Mouse (Mus musculus): Measurements from ENCODE around the gene Kdm6b. TPM values are rescaled to one million over a fixed set of nuclear protein-coding genes. Genes with fewer than 3 reads are reported as not detected.

The Kdm6b gene
- polyA plus RNA-seq, 1 experiment from 2014 or later: 31.7 TPM

DNA sequence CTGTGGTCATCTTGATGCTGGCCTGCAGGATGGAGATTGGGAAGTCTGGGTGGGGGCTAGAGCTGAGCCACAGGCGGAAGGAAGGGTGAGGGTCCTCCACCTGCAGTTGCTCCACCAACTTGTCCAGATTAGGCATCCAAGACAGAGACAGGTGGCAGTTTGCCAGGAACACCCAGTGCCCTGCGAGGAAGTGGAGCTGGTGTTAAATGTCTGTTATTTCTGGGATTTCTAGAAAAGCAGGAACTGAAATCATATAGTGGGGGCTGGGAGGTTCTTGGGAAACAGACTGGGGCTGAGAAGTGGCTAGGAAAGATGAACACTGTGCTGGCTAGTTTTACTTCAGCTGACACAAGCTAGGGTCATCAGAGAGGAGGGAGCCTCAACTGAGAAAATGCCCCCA, 15.8 kb upstream of the Kdm6b start:
- no peak for DNase-seq (ENCODE audit: extremely low spot score, low spot score)
- Histone ChIP-seq H3K27ac (no peak overlapping the region), H3K27me3 (ENCODE audit: poor library complexity, severe bottlenecking) (peaks cover 6% of the 10 kb centered on the region; the same call in 1 of the 2 replicates), H3K36me3 (replicated peaks) (no peaks in the 10 kb centered on the region), H3K4me1 (peaks cover 16% of the 10 kb centered on the region), H3K4me3 (no peak overlapping the region), H3K9me3 (no peaks in the 10 kb centered on the region)
- WGBS: 76% methylated on average over 2 of the region's 2 CpGs

DNA sequence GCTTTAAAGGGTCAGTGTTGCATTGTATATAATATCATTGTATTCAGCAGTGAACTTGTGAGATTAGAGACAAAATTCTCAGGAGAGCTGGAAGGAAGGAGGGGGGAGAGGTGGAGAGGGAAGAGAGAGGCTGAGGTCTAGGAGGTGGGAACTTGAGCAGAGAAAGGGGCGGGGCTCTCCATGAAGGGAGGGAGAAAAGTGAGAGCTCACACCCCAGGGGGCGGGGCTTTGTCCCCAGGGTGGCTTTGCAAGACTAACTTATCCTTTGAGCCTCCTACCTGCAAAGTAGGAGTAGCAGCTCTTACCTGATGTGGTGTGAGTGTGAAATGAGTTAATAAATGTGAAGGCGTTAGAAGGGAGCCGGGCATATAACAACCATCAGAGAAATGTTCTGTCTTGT, 15.3 kb upstream of the Kdm6b start:
- H3K4me3 ChIP-seq: no peak overlapping the region
- WGBS: 25% methylated on average over 4 of the region's 4 CpGs
- H3K27me3 ChIP-seq (ENCODE audit: poor library complexity, severe bottlenecking): peaks cover 12% of the 10 kb centered on the region
- no peaks in the 10 kb centered on the region for H3K36me3 ChIP-seq (replicated peaks)
- peaks cover 16% of the 10 kb centered on the region for H3K4me1 ChIP-seq
- no peak overlapping the region for H3K27ac ChIP-seq
- no peak for DNase-seq (ENCODE audit: extremely low spot score, low spot score)
- no peaks in the 10 kb centered on the region for H3K9me3 ChIP-seq

DNA sequence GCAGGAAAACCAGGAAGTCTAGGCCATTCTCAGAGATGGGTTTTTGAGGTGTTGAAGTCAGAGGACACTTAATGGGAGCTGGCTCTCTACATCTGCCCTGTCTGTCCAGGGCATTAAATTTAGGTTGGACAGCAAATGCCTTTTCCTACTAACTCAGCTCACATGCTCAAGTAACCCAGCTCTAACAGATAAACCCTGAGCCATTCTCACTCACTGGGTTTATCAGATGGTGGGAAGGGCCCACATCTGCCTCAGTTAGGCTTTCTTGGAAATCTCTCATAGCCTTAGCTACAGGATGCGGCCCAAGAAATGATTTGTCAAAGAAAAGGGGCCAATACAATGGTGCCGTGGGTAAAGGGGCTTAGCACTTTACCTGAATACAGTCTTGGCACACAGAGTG, 12.8 kb upstream of the Kdm6b start:
- DNase-seq (ENCODE audit: extremely low spot score, low spot score): no peak
- 81% methylated on average over 2 of the region's 2 CpGs for WGBS

DNA sequence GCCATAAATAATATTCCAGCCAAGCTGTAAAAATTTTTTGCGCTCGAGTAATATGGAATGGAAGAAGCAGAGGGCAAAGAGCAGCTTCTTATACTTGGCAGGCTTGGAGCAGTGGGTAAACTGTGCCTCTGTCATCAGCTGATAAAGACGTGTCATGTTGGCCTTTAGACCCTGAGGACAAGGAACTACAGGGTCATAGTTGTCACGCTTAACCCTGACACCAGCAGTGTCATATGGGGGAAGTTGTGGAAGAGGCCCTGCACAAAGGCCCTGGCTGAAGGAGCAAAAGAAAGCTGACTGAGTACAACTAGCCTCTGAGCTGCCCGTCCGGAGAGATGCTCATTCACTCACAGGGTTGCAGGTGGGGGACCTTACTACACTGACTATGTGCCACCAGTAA, 10.4 kb upstream of the Kdm6b start:
- Histone ChIP-seq H3K36me3 (replicated peaks) (no peaks in the 10 kb centered on the region), H3K27me3 (ENCODE audit: poor library complexity, severe bottlenecking) (peaks cover 44% of the 10 kb centered on the region), H3K4me1 (peaks cover 35% of the 10 kb centered on the region), H3K27ac (no peak overlapping the region), H3K9me3 (no peaks in the 10 kb centered on the region), H3K4me3 (no peak overlapping the region)
- DNase-seq (ENCODE audit: extremely low spot score, low spot score): no peak
- 84% methylated on average over 6 of the region's 6 CpGs for whole genome bisulfite sequencing

More for the DNA sequence above, 12.8 kb upstream of the Kdm6b start:
- Histone ChIP-seq H3K4me3 (no peak overlapping the region), H3K27ac (no peak overlapping the region), H3K4me1 (peaks cover 15% of the 10 kb centered on the region), H3K27me3 (ENCODE audit: poor library complexity, severe bottlenecking) (peaks cover 37% of the 10 kb centered on the region), H3K36me3 (replicated peaks) (no peaks in the 10 kb centered on the region), H3K9me3 (no peaks in the 10 kb centered on the region)

DNA sequence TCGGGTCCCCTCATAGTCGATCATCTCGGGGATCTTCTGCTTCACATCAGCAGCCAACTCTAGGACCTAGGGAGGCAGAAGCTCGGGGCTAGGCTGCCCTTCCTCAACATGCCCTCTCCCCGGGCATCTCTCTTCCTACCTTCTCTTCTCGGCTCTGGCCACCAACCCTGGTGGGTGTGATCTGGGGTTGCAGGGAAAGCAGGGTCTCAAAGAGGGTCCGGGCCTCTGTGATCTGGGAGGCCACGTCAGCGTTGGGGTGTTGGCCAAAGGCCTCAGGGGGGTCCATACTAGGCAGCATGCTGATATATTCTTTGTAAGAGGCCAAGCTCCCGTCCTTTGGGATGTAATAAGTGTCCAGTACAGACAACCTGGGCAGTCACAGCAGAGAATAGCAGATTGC, 9.4 kb upstream of the Kdm6b start:
- peaks cover 40% of the 10 kb centered on the region for H3K4me1 ChIP-seq
- H3K27me3 ChIP-seq (ENCODE audit: poor library complexity, severe bottlenecking): peaks cover 44% of the 10 kb centered on the region
- no peaks in the 10 kb centered on the region for H3K9me3 ChIP-seq
- 88% methylated on average over 10 of the region's 10 CpGs for WGBS
- no peak overlapping the region for H3K27ac ChIP-seq
- DNase-seq (ENCODE audit: extremely low spot score, low spot score): no peak
- H3K36me3 ChIP-seq (replicated peaks): no peaks in the 10 kb centered on the region
- no peak overlapping the region for H3K4me3 ChIP-seq

DNA sequence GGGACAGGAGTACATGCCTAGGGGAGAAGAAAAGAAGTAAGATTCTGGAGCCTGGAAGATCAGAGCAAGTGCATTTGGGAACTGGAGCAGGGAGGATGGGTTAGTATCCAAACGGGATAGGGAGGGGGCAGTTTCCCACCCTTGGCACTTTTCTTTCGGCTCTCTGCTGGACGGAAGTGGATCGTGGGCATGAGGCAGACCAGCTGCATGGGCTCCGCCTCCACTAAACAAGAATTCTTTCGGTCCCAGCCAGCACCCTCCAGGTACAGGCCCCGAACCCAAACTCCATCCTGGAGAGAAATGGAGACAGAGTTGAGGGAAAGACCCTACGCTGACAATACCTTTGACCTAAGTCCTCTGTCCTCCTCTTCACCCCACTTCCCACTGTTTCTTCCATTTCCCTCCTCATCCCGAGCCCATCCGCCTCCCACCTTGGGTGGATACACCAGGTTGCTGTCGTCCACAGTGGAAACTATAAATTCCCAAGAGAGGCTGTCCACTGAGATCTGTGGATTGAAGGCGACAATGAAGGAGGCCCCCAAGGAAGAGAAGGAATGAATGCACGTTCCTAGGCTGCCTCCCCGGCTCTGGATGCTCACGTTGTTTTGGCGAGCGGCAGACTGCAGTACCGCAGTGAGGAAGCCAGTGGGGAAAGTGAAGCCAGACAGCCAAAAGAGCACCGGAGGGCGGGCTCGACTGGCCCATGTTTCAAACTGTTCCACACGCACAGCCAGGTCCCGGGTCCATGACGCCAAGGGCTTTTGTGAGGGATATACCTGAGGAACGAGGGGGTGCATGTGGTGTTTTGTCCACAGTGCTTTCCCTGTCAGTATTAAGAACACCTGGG, 7.9 kb upstream of the Kdm6b start:
- Histone ChIP-seq H3K27me3 (ENCODE audit: poor library complexity, severe bottlenecking) (peaks cover 44% of the 10 kb centered on the region), H3K4me3 (peak overlapping the region; percentile 79), H3K27ac (no peak overlapping the region), H3K9me3 (no peaks in the 10 kb centered on the region), H3K4me1 (peaks cover 55% of the 10 kb centered on the region), H3K36me3 (replicated peaks) (no peaks in the 10 kb centered on the region)
- DNase-seq (ENCODE audit: extremely low spot score, low spot score): no peak
- WGBS: 7% methylated on average over 25 of the region's 25 CpGs

DNA sequence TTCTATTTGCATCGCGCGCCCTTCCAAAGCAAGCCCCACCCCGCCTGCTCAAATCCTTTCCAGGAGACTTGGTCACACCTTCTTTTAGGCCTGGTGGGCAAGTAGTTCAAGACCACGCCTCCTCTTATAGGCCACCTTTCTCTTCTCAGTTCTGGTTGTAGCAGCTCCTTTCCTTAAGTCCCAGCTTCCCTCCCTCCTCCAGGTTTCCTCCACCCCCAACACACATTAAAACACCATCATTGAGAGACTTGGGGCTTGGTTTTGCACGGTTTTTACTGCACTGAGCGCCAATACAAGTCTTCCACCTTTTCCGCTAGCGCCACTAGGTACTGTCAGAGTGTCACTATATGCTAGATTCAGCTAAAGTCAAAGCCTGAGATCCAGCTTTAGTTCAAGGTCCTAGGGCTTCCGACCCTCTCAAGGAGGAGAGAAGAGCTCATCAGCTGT, 7.1 kb upstream of the Kdm6b start:
- Histone ChIP-seq H3K4me3 (peak overlapping the region; percentile 79), H3K27me3 (ENCODE audit: poor library complexity, severe bottlenecking) (peaks cover 44% of the 10 kb centered on the region), H3K4me1 (peaks cover 63% of the 10 kb centered on the region), H3K36me3 (replicated peaks) (no peaks in the 10 kb centered on the region), H3K27ac (peak overlapping the region; percentile 99; the same call in 1 of the 2 replicates), H3K9me3 (no peaks in the 10 kb centered on the region)
- WGBS: 3% methylated on average over 10 of the region's 10 CpGs
- no peak for DNase-seq (ENCODE audit: extremely low spot score, low spot score)

DNA sequence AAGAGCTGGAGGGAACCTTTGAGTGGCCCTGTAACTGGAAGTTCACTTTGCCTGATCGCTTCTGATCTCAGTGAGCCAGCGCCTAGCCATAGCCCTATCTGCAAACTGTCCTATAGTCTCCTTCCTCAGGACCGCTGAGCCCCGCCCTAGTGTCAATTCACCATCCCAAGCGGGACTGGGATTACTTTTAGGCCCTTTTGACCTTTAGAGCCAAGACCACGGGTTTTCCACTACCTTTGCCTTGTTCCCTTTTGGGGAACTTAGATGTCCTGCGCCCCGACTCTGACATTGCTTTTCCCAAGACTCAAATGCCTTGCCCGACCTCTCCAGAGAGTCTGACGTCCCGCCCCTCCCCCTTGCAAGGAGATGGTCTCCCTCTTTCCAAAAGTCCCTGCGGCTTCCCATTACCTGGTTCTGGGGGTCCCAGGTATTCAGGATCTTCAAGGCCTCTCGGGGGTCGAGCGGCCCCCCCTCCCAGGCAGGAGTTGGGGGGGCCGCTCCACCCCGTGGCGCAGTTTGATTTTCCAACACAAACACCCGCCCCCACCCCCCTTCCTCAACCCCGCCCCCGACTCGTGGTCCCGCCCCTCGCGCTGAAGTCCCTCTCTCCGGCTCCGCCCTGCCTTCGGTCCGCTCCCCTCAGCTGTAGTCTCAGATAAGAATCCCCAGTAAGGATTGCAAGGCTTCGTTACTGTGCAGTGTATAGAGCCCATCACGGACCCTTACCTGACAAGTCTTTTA, 6.5 kb upstream of the Kdm6b start:
- H3K36me3 ChIP-seq (replicated peaks): no peaks in the 10 kb centered on the region
- under 1% methylated on average over 30 of the region's 31 CpGs for WGBS
- DNase-seq (ENCODE audit: extremely low spot score, low spot score): peak; percentile 70
- H3K9me3 ChIP-seq: no peaks in the 10 kb centered on the region
- peaks cover 44% of the 10 kb centered on the region for H3K27me3 ChIP-seq (ENCODE audit: poor library complexity, severe bottlenecking)
- H3K27ac ChIP-seq: peak overlapping the region; percentile 99
- H3K4me1 ChIP-seq: peaks cover 69% of the 10 kb centered on the region
- peak overlapping the region; percentile 79 for H3K4me3 ChIP-seq

DNA sequence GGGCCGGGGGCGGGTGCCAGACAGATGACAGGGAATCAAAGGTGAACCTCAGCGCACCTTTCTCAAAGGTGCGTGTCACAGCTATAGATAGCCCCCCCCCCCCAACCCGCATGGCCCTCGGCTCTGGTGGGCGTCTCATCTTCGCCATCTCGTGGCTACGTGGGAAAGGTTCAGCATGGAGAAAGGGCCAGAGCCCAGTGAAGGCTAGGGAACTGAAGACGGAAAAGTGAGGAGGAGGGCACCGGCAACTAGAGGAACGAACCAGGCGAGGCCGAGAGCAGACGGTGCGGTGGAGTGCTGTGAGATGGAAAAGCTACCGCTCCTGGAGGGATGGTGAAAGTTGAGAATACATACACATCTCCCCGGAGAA, 6.0 kb upstream of the Kdm6b start:
- peaks cover 75% of the 10 kb centered on the region for H3K4me1 ChIP-seq
- under 1% methylated on average over 19 of the region's 19 CpGs for WGBS

DNA sequence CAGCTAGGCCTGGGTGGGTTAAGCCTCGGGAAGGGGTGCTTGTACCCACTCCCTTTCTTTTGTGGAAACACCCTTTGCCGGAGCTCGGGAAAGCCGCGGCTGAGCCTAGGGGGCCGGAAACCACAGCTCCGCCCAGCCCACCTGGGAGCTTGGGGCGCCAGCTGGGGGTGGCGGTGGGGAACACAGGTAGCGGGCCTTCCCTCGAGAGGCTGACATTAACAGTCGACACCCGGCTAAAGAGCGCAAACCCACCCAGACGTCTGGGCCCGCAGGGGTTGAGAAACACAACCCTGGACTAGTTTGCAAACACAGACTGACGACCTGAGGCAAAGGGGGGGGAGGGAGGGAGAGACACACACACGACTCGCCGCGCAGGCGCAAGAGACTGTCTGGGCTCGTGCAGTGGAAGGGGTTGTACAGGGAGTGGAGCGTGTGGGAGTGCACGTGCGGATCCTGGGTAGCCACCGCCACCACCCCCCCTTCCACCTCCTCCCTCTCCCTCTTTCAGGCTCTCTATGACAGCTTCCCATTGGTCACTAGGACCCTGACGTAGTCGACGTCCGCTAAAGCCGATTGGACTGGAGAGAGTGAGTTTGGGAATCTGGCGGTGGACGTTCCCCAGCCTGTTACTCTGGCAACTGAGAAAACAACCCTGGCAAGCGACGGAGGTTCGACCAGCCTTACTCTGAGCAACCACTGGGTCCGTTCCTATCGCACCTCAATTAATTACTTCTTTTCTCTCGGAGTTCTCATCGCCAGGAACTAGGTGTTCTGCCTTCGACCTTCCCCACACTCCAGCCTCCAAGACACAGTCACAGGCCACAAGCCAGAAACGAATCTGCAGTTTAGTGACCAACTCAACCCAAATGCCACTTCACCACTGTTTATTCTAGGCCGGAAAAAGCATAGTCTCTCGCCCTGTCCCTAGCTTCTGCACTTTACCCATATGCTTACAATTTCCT, 5.3 kb upstream of the Kdm6b start:
- peaks cover 81% of the 10 kb centered on the region for H3K4me1 ChIP-seq

More for the DNA sequence above, 6.0 kb upstream of the Kdm6b start:
- Histone ChIP-seq H3K4me3 (peak overlapping the region; percentile 79), H3K9me3 (no peaks in the 10 kb centered on the region), H3K27me3 (ENCODE audit: poor library complexity, severe bottlenecking) (peaks cover 44% of the 10 kb centered on the region), H3K27ac (peak overlapping the region; percentile 99), H3K36me3 (replicated peaks) (no peaks in the 10 kb centered on the region)
- peak; percentile 63 for DNase-seq (ENCODE audit: extremely low spot score, low spot score)

DNA sequence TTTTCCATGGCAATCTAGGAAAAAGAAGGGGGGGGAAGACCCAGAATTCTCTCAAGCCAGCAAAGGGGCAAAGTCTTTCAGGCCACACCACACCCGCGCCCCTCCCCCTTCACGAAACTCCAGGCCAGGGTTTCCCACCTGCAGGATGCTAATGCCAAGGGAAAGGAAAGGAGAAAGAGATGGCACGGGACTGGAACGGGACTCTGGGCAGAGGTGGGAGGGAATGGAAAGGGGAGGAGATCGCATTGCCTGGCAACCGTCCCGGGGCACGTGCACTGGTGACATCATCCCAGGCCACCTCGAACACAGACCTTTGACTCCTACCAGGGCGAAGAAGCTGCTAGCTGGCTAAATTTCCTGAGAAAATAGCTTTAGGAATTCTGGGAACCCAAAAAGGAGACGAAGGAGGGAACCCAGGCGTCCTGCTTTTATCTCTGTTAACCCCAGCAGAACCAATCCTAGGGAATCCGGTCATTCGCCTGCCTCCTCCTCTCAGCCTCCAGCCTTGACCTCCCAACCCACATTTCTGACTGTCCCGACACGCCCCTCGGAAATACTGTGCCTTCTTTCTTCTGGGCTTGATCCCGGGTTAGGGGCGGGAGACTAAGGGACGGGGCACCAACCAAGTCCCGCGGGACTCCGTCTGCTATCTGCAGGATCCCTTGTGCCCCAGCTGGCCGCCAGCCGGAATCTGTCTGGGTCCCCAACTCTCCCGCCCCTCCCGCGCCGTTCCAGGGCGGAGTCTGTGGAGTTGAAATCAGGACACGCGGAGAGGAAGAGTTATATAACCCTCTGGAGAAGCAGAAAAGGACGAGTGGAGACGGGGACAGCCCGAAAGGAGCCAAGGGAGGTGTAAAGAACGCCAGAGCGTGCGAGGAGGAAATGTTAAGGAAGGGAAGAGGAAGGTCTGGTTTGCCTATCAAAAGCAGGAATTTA, 4.2 kb upstream of the Kdm6b start:
- peak overlapping the region; percentile 79 for H3K4me3 ChIP-seq
- peaks cover 92% of the 10 kb centered on the region for H3K4me1 ChIP-seq
- H3K27ac ChIP-seq: peak overlapping the region; percentile 99
- peaks cover 14% of the 10 kb centered on the region for H3K36me3 ChIP-seq (replicated peaks)
- peak; percentile 97 for DNase-seq (ENCODE audit: extremely low spot score, low spot score)
- WGBS: under 1% methylated on average over 39 of the region's 39 CpGs
- no peaks in the 10 kb centered on the region for H3K9me3 ChIP-seq
- H3K27me3 ChIP-seq (ENCODE audit: poor library complexity, severe bottlenecking): peaks cover 27% of the 10 kb centered on the region

More for the DNA sequence above, 5.3 kb upstream of the Kdm6b start:
- DNase-seq (ENCODE audit: extremely low spot score, low spot score): peak; percentile 97
- Histone ChIP-seq H3K4me3 (peak overlapping the region; percentile 79), H3K27me3 (ENCODE audit: poor library complexity, severe bottlenecking) (peaks cover 38% of the 10 kb centered on the region), H3K9me3 (no peaks in the 10 kb centered on the region), H3K27ac (peak overlapping the region; percentile 99), H3K36me3 (replicated peaks) (peaks cover 3% of the 10 kb centered on the region)
- WGBS: under 1% methylated on average over 45 of the region's 45 CpGs

All from forebrain, embryonic 10.5 days (tissue).